ENCODE assay signal across 8 mouse cellular contexts in genomic region chr3:121427520-121427908, GRCm38 (mm10). TPM values are rescaled to one million over a fixed set of nuclear protein-coding genes. Genes with fewer than 3 reads are reported as not detected.
DNase-seq lines count a peak whose midpoint lies in the region; ATAC-seq and TF ChIP-seq lines count a peak whose summit lies in the region.

No protein-coding gene starts in this region.

- H3K4me3 ChIP-seq in erythroblast, embryonic 14.5 days (replicated peaks) = peak overlapping the region; percentile 68
- peak overlapping the region; percentile 89 for H3K4me3 ChIP-seq in embryonic facial prominence, embryonic 11.5 days (ENCODE audit: low read depth, low read length)
- peak overlapping the region; percentile 87 for H3K4me3 ChIP-seq in heart, adult 2 months
- peak overlapping the region; percentile 69 for H3K4me3 ChIP-seq in kidney, adult 2 months (ENCODE audit: insufficient read depth, low read depth, low read length)
- peak overlapping the region; percentile 79 for H3K4me3 ChIP-seq in limb, embryonic 11.5 days (ENCODE audit: low read depth, low read length)
- H3K4me3 ChIP-seq in midbrain, embryonic 13.5 days (replicated peaks) = peak overlapping the region; percentile 95
- peak overlapping the region; percentile 85 for H3K4me3 ChIP-seq in stomach, embryonic 16.5 days (replicated peaks; ENCODE audit: low read length)

- peak overlapping the region; percentile 98 for H3K9ac ChIP-seq in embryonic facial prominence, embryonic 11.5 days (replicated peaks; ENCODE audit: low read length)
- H3K9ac ChIP-seq in heart, adult 2 months (ENCODE audit: low read depth, low read length) = peak overlapping the region; percentile 99
- peak overlapping the region; percentile 94 for H3K9ac ChIP-seq in limb, embryonic 11.5 days (ENCODE audit: low read length)
- H3K9ac ChIP-seq in midbrain, embryonic 13.5 days (replicated peaks) = peak overlapping the region; percentile 99
- peak overlapping the region; percentile 95 for H3K9ac ChIP-seq in stomach, embryonic 16.5 days (ENCODE audit: low read length)

- no peak for TF ChIP-seq EP300 in heart, adult 2 months (IDR thresholded peaks at IDR 0.05; ENCODE audit: insufficient read depth, low read depth, low read length)

- 0% methylated on average over 13 of the region's 13 CpGs for WGBS in embryonic facial prominence, embryonic 11.5 days
- whole genome bisulfite sequencing in heart, adult 2 months = 3% methylated on average over 13 of the region's 13 CpGs
- WGBS in kidney, adult 2 months = 0% methylated on average over 13 of the region's 13 CpGs
- WGBS in limb, embryonic 11.5 days = 0% methylated on average over 13 of the region's 13 CpGs
- WGBS in midbrain, embryonic 13.5 days = under 1% methylated on average over 13 of the region's 13 CpGs
- 1% methylated on average over 13 of the region's 13 CpGs for WGBS in stomach, embryonic 16.5 days

- TF ChIP-seq CTCF in heart, adult 2 months (IDR thresholded peaks at IDR 0.05) = no peak
- no peak for TF ChIP-seq CTCF in kidney, adult 2 months (conservative IDR thresholded peaks at IDR 0.05; ENCODE audit: insufficient read depth, insufficient read length, low read depth, low read length)

- peak; percentile 92 for DNase-seq in embryonic facial prominence, embryonic 11.5 days (ENCODE audit: low spot score)
- DNase-seq in heart, adult 2 months = peak; percentile 76 to 79
- peak; percentile 72 for DNase-seq in kidney, adult 2 months
- DNase-seq in limb, embryonic 11.5 days (ENCODE audit: low spot score) = peak; percentile 88

- peaks cover 2% of the 10 kb centered on the region; the same call in 1 of the 2 replicates for H3K79me2 ChIP-seq in heart, adult 2 months (replicated peaks; ENCODE audit: control insufficient read depth, insufficient read depth, low read length)

- intact Hi-C loops in heart, adult 2 months (cut with DNase I) = loop anchor here (2.0 to 5.0 kb wide), 3 partner anchors 13 to 120 kb away; no protein-coding TSS in a partner anchor

- no peaks in the 10 kb centered on the region for H3K36me3 ChIP-seq in erythroblast, embryonic 14.5 days (ENCODE audit: control insufficient read depth)
- H3K36me3 ChIP-seq in embryonic facial prominence, embryonic 11.5 days (replicated peaks; ENCODE audit: control insufficient read depth, insufficient read depth, low read depth, low read length) = no peaks in the 10 kb centered on the region
- H3K36me3 ChIP-seq in heart, adult 2 months (ENCODE audit: control insufficient read depth, insufficient read depth, low read length) = peaks cover 3% of the 10 kb centered on the region; the same call in 1 of the 2 replicates
- H3K36me3 ChIP-seq in kidney, adult 2 months (ENCODE audit: control insufficient read depth, insufficient read depth, low read length) = no peaks in the 10 kb centered on the region
- 0 out of 2 replicates have a peak, but pooled peaks cover 2% of the 10 kb centered on the region for H3K36me3 ChIP-seq in limb, embryonic 11.5 days (ENCODE audit: control insufficient read depth, insufficient read depth, low read length)
- H3K36me3 ChIP-seq in midbrain, embryonic 13.5 days = no peaks in the 10 kb centered on the region
- no peaks in the 10 kb centered on the region for H3K36me3 ChIP-seq in stomach, embryonic 16.5 days (ENCODE audit: control insufficient read depth, insufficient read depth, low read length)

- H3K4me1 ChIP-seq in erythroblast, embryonic 14.5 days (ENCODE audit: control insufficient read depth) = peaks cover 30% of the 10 kb centered on the region
- peaks cover 3% of the 10 kb centered on the region for H3K4me1 ChIP-seq in embryonic facial prominence, embryonic 11.5 days (ENCODE audit: control insufficient read depth, insufficient read depth, low read length)
- peaks cover 2% of the 10 kb centered on the region for H3K4me1 ChIP-seq in heart, adult 2 months (ENCODE audit: control insufficient read depth, insufficient read depth, low read length)
- peaks cover 5% of the 10 kb centered on the region; the same call in 1 of the 2 replicates for H3K4me1 ChIP-seq in kidney, adult 2 months (ENCODE audit: control insufficient read depth, insufficient read depth, low read length)
- H3K4me1 ChIP-seq in limb, embryonic 11.5 days (ENCODE audit: control insufficient read depth, insufficient read depth, low read length) = peaks cover 15% of the 10 kb centered on the region
- peaks cover 50% of the 10 kb centered on the region for H3K4me1 ChIP-seq in midbrain, embryonic 13.5 days (replicated peaks)
- H3K4me1 ChIP-seq in stomach, embryonic 16.5 days (ENCODE audit: control insufficient read depth, insufficient read depth, low read length) = peaks cover 27% of the 10 kb centered on the region

- peak overlapping the region; percentile 68 for H3K4me2 ChIP-seq in embryonic facial prominence, embryonic 11.5 days (ENCODE audit: low read depth, low read length)
- H3K4me2 ChIP-seq in limb, embryonic 11.5 days (ENCODE audit: low read depth, severe bottlenecking) = peak overlapping the region; percentile 79
- H3K4me2 ChIP-seq in midbrain, embryonic 13.5 days (replicated peaks) = peak overlapping the region; percentile 75
- peak overlapping the region; percentile 96 for H3K4me2 ChIP-seq in stomach, embryonic 16.5 days (ENCODE audit: low read depth, low read length)

- H3K27me3 ChIP-seq in erythroblast, embryonic 14.5 days (ENCODE audit: control insufficient read depth) = peaks cover 31% of the 10 kb centered on the region
- no peaks in the 10 kb centered on the region for H3K27me3 ChIP-seq in embryonic facial prominence, embryonic 11.5 days (ENCODE audit: control insufficient read depth, insufficient read depth, low read length)
- no peaks in the 10 kb centered on the region for H3K27me3 ChIP-seq in heart, adult 2 months (ENCODE audit: control insufficient read depth, insufficient read depth, low read length)
- no peaks in the 10 kb centered on the region for H3K27me3 ChIP-seq in kidney, adult 2 months (replicated peaks; ENCODE audit: control insufficient read depth, insufficient read depth, low read length)
- no peaks in the 10 kb centered on the region for H3K27me3 ChIP-seq in limb, embryonic 11.5 days (ENCODE audit: control insufficient read depth, insufficient read depth, low read length)
- H3K27me3 ChIP-seq in midbrain, embryonic 13.5 days = peaks cover 9% of the 10 kb centered on the region
- H3K27me3 ChIP-seq in stomach, embryonic 16.5 days (ENCODE audit: control insufficient read depth, insufficient read depth, low read length) = no peaks in the 10 kb centered on the region

- no peak for ATAC-seq in erythroblast, adult 5-6 weeks (replicated peaks; ENCODE audit: low FRiP score, poor library complexity, severe bottlenecking)
- peak; percentile 73 for ATAC-seq in embryonic facial prominence, embryonic 11.5 days (replicated peaks; ENCODE audit: insufficient number of reproducible peaks, low FRiP score, low TSS enrichment, low read depth)
- peak; percentile 58; the same call in 1 of the 2 replicates for ATAC-seq in limb, embryonic 11.5 days (ENCODE audit: insufficient number of reproducible peaks, low FRiP score, low TSS enrichment, low read depth)
- peak; percentile 71 for ATAC-seq in midbrain, embryonic 13.5 days
- ATAC-seq in stomach, embryonic 16.5 days (ENCODE audit: insufficient read depth, low FRiP score) = peak; percentile 54; the same call in 1 of the 2 replicates

- peak; percentile 57; the same call in 1 of the 2 replicates for TF ChIP-seq POLR2A in heart, adult 2 months (IDR thresholded peaks at IDR 0.05; ENCODE audit: insufficient read depth, low read depth, low read length)
- no peak for TF ChIP-seq POLR2A in kidney, adult 2 months (IDR thresholded peaks at IDR 0.05; ENCODE audit: low read depth, low read length)

- no peaks in the 10 kb centered on the region for H3K9me3 ChIP-seq in erythroblast, embryonic 14.5 days (ENCODE audit: control insufficient read depth, low read length)
- H3K9me3 ChIP-seq in embryonic facial prominence, embryonic 11.5 days (replicated peaks; ENCODE audit: control insufficient read depth, low read length) = no peaks in the 10 kb centered on the region
- no peaks in the 10 kb centered on the region for H3K9me3 ChIP-seq in limb, embryonic 11.5 days (ENCODE audit: control insufficient read depth, low read length)
- no peaks in the 10 kb centered on the region for H3K9me3 ChIP-seq in midbrain, embryonic 13.5 days
- no peaks in the 10 kb centered on the region for H3K9me3 ChIP-seq in stomach, embryonic 16.5 days (replicated peaks; ENCODE audit: control insufficient read depth, low read length)

- H3K27ac ChIP-seq in embryonic facial prominence, embryonic 11.5 days (replicated peaks; ENCODE audit: low read depth, low read length) = peak overlapping the region; percentile 88
- H3K27ac ChIP-seq in heart, adult 2 months = peak overlapping the region; percentile 98
- peak overlapping the region; percentile 95 for H3K27ac ChIP-seq in kidney, adult 2 months (ENCODE audit: insufficient read depth, low read depth, low read length)
- H3K27ac ChIP-seq in limb, embryonic 11.5 days (replicated peaks; ENCODE audit: low read depth, low read length) = peak overlapping the region; percentile 97
- H3K27ac ChIP-seq in midbrain, embryonic 13.5 days = peak overlapping the region; percentile 99
- H3K27ac ChIP-seq in stomach, embryonic 16.5 days (ENCODE audit: low read length) = peak overlapping the region; percentile 99

RNA-seq across cellular contexts. Expression of gene Cnn3, which starts 1.2 kb away (rescaled TPM):
- polyA plus RNA-seq in erythroblast, embryonic 14.5 days (2012) = 0.15 and 0.17 TPM in 2 replicates
- total RNA-seq in erythroblast, adult 5-6 weeks (2015; ENCODE audit: low replicate concordance) = 16.9 and 34.3 TPM in 2 replicates
- total RNA-seq in erythroblast, adult 5-6 weeks (2017; ENCODE audit: low replicate concordance) = 1.1 and 6.4 TPM in 2 replicates
- polyA plus RNA-seq in embryonic facial prominence, embryonic 11.5 days (2014; fragmentation: Nextera tagmentation; extraction: Ambion mirVana) = 1,087 and 1,113 TPM in 2 replicates
- 10 to 100 TPM; 37.8 to 40.2 TPM for total RNA-seq in heart, adult 2 months (2021)
- polyA plus RNA-seq in heart, adult 2 months (2012; rRNA removed) = 45.4 and 75.7 TPM in 2 replicates
- 253 and 268 TPM in 2 replicates for polyA plus RNA-seq in kidney, adult 2 months (2012; rRNA removed)
- polyA plus RNA-seq in limb, embryonic 11.5 days (2014; fragmentation: Nextera tagmentation; extraction: Ambion mirVana) = 840 and 843 TPM in 2 replicates
- polyA plus RNA-seq in midbrain, embryonic 13.5 days (2015; fragmentation: Nextera tagmentation; extraction: Ambion mirVana) = 703 and 728 TPM in 2 replicates
- polyA plus RNA-seq in stomach, embryonic 16.5 days (2015; fragmentation: Nextera tagmentation; extraction: Ambion mirVana) = 525 and 535 TPM in 2 replicates

Comparison
In these comparisons a context has a peak if more than half of its experiments do, and no peak if none do; other contexts are left out.
1. RNA of gene Cnn3, which starts 1.2 kb away (polyA plus RNA-seq): 1,087 to 1,113 TPM in embryonic facial prominence, embryonic 11.5 days, 840 to 843 TPM in limb, embryonic 11.5 days, 703 to 728 TPM in midbrain, embryonic 13.5 days, 525 to 535 TPM in stomach, embryonic 16.5 days, 253 to 268 TPM in kidney, adult 2 months and 45.4 to 75.7 TPM in heart, adult 2 months; 0.15 to 0.17 TPM in erythroblast, embryonic 14.5 days; every median in the first group is over 10 times any median in the second.
2. Peak in every context shown above with its lines, with median percentiles within 50 percentile points of each other: H3K4me3 ChIP-seq, DNase-seq, H3K27ac ChIP-seq, H3K4me2 ChIP-seq and H3K9ac ChIP-seq.